Mouse (Mus musculus) adrenal gland, postnatal 14 days (tissue): Measurements from ENCODE around the gene Fh1. TPM values are rescaled to one million over a fixed set of nuclear protein-coding genes. Genes with fewer than 3 reads are reported as not detected.

Experiments used
- total RNA-seq: library from RNA; stranded (reverse); gene quantifications from 2 replicates; pipeline ENCODE4 v1.2.3, GENCODE M21; 2021

Gene Fh1
- total RNA-seq, 1 experiment from 2014 or later, result 403 TPM

Other genes with a start within 250 kb of the Fh1 start
- 21.0 and 23.2 TPM in 2 replicates for gene Rgs7, start 133.1 kb downstream of the Fh1 start, total RNA-seq
- 3.5 and 11.5 TPM in 2 replicates for gene Kmo, start 5.3 kb downstream of the Fh1 start, total RNA-seq
- gene Opn3, start 67.1 kb upstream of the Fh1 start, total RNA-seq, result 5.3 and 5.9 TPM in 2 replicates
- 6.6 and 7.2 TPM in 2 replicates for gene Chml, start 67.3 kb upstream of the Fh1 start, total RNA-seq
- gene Wdr64, start 73.0 kb upstream of the Fh1 start, total RNA-seq, result not detected in 2 replicates